Mouse (Mus musculus) adrenal gland, postnatal 25 days (tissue): ENCODE data around the gene Pcnx4. TPM values are rescaled to one million over a fixed set of nuclear protein-coding genes. Genes with fewer than 3 reads are reported as not detected.
"Not testable (repeated sequence)": the region's sequence is repeated elsewhere in the genome, so short reads cannot be mapped to it uniquely, and the experiment has no call there.

Experiments used
- DNase-seq: peaks from one replicate; pipeline ENCODE4 v3.0.0; 2021; ENCODE audit warnings: mixed read lengths
- total RNA-seq: library from RNA; stranded (reverse); gene quantifications from 2 replicates; pipeline ENCODE4 v1.2.3, GENCODE M21; 2021

Pcnx4 gene
- total RNA-seq, 1 experiment from 2014 or later = 8.7 TPM

DNA sequence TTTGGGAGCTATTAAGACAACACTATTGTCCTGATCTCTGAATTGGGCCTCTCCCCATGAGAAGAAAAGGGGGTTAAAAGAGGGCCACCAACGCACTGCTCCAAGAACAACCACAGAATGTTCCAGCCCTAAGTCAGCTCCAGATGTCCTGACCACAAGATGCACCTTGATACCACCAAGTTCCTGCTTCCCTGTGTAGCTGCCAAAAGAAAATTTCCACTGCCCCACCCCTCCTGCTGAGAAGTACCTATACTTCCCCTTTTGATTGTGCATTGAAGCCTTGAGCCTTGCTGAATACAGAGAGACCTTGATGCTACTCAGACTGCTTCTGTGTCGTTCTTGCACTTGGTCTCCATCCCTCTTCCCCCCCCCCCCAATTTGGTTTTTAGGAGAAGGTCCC is 62.5 kb downstream of the Pcnx4 start:
- not testable (repeated sequence) for DNase-seq

DNA sequence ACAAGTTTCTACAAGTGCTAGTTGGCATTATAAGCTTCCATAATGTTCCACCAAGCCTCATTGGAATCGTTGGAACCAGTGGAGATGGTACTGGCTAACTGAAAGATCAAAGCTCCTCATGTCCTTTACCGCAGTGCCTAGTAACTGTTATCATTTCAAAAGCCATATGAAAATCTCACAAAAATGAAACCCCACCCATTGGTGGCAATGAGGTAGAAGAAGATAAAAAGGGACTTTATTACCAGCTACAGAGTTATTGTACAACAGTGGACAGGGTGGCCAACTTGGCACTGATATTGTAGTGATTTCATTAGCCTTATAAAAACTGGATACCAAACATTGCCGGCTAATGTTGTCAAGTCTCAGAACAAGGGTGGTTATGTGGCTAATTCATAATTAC is 75.9 kb downstream of the Pcnx4 start:
- no peak for DNase-seq

DNA sequence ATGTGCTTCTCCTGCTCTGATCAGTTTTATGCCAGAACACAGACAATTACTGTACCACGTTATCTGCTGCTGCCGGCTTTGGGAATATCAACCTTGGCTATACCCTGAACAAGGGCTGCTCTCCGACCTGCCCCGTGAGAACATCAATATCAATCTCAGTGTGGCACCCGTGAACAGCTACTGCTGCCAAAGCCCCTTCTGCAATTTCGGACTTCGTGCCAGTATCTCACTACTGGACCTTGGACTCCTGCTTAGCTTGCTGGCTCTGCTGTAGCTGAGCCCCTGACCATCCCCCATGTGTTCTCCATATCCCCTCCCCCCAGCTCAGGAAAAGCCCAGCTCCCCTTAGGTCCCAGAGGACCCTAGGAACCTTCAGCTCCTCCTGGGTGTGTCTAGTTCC is 84.7 kb downstream of the Pcnx4 start:
- DNase-seq = no peak

DNA sequence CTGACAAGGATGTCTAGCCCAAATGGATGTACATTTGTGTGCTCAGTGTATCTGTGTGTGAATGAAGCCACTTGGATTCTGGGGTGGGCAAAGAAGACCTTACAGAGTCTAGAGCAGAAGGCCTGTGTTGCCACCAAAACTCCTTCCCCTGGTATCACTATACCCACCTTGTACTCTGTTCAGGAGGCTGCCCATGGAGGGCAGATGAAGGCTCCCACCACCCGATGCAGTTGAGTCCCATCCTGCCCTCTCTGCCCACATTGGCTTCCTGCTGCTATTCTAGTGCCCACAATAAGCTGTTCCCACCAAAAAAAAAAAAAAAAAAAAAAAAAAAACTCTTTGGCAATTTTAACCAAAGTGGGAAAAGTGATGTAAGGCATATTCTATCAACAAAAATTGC is 85.3 kb downstream of the Pcnx4 start:
- DNase-seq = no peak

DNA sequence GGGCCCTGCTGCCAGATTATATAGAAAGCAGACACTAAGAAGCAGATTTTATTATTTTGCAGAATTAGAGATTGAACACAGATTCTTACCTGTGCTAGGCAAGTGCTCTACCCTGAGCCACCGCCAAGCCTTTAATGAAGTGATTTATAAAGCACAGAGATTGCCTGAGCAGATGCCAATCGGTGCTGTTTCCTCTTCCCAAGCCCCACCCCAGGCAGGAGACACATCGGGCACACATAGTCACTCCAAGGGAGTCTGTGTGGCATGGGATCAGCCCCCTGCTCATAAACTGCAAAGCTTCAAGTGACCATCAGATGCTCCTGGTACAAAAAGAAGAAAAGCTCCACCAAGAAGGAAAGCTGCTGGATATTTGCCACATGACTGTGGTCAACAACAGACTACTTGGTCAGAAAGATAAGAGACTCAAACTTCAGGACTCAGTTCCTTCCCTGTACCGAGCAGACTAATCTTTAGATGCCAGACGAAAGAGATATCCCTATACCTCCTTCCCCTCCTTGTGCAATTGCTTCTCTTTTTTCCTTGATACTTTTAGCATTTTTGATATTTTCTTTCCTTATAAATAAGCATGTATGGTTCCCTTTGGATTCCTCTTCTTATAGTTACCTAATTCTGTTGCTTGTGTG is 86.8 kb downstream of the Pcnx4 start:
- no peak for DNase-seq

DNA sequence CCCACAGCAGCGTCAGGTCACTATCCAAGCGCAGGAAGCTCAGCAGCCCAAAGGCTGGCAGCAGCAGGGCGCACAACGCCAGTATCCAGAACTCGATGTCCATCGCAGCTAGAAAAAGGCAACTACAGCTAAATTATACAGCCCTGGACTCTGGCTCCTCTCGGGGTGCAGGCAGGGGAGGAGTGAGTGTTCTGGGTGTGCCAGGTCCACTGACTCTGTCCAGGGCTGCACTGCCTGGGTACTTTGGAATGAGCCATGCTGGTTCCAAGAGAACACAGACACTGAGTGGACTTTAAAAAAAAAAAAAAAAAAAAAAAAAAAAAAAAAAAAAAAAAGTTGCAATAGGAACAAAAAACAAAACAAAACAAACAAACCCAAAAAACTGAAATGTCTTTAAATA is 92.6 kb downstream of the Pcnx4 start:
- DNase-seq = no peak

Other genes starting within 250 kb of the Pcnx4 start
- 14.0 and 19.9 TPM in 2 replicates for gene Rtn1, start 127.3 kb upstream of the Pcnx4 start, total RNA-seq
- 9.6 and 10.2 TPM in 2 replicates for gene Lrrc9, start 94.5 kb upstream of the Pcnx4 start, total RNA-seq
- not detected in 2 replicates for gene Gm4756, start 113.3 kb downstream of the Pcnx4 start, total RNA-seq
- gene Dhrs7, start 128.5 kb downstream of the Pcnx4 start, total RNA-seq = 267 and 299 TPM in 2 replicates
- 271 and 295 TPM in 2 replicates for gene Ppm1a, start 221.1 kb downstream of the Pcnx4 start, total RNA-seq